Mouse (Mus musculus): ENCODE measurements at regions not wholly inside any gene's neighbourhood (a gene's known extent, or its start where the extent isn't known, plus 50 kb on each side); places are given as distances from the start of the nearest gene placed in this dataset.

- no peak for DNase-seq (ENCODE audit: low read depth, low spot score)
Measured at GRCm38 (mm10) chr16:97234321-97234720, 63.8 kb upstream of the Dscam start.

GRCm38 (mm10) chr16:97239626-97240025 is 69.1 kb upstream of the Dscam start:
- no peak for DNase-seq (ENCODE audit: low read depth, low spot score)

- no peak for DNase-seq (ENCODE audit: low read depth, low spot score)
Measured at GRCm38 (mm10) chr16:97240085-97240484, 69.5 kb upstream of the Dscam start.

- no peak for DNase-seq (ENCODE audit: low read depth, low spot score)
Measured at GRCm38 (mm10) chr16:97240859-97241360, 70.4 kb upstream of the Dscam start.

GRCm38 (mm10) chr16:97241639-97242038 is 71.1 kb upstream of the Dscam start:
- no peak for DNase-seq (ENCODE audit: low read depth, low spot score)

- no peak for DNase-seq (ENCODE audit: low read depth, low spot score)
Measured at GRCm38 (mm10) chr16:97250488-97250887, 79.9 kb upstream of the Dscam start.

GRCm38 (mm10) chr16:97252551-97252950 is 82.0 kb upstream of the Dscam start:
- no peak for DNase-seq (ENCODE audit: low read depth, low spot score)

- peak; percentile 24 for DNase-seq (ENCODE audit: low read depth, low spot score)
Measured at GRCm38 (mm10) chr16:97252997-97253635, 82.6 kb upstream of the Dscam start.

- no peak for DNase-seq (ENCODE audit: low read depth, low spot score)
Measured at GRCm38 (mm10) chr16:97258821-97259220, 88.3 kb upstream of the Dscam start.

- no peak for DNase-seq (ENCODE audit: low read depth, low spot score)
Measured at GRCm38 (mm10) chr16:97263451-97263850, 92.9 kb upstream of the Dscam start.

GRCm38 (mm10) chr16:97270417-97271133 is 86.0 kb upstream of the Bace2 start:
- DNase-seq (ENCODE audit: low read depth, low spot score) = no peak

GRCm38 (mm10) chr16:97271264-97271663 is 85.3 kb upstream of the Bace2 start:
- no peak for DNase-seq (ENCODE audit: low read depth, low spot score)

GRCm38 (mm10) chr16:97272035-97272631 is 84.4 kb upstream of the Bace2 start:
- DNase-seq (ENCODE audit: low read depth, low spot score) = no peak

- DNase-seq (ENCODE audit: low read depth, low spot score) = no peak
Measured at GRCm38 (mm10) chr16:97278913-97279312, 77.6 kb upstream of the Bace2 start.

- no peak for DNase-seq (ENCODE audit: low read depth, low spot score)
Measured at GRCm38 (mm10) chr16:97281615-97282110, 74.9 kb upstream of the Bace2 start.

GRCm38 (mm10) chr16:97282943-97283342 is 73.6 kb upstream of the Bace2 start:
- no peak for DNase-seq (ENCODE audit: low read depth, low spot score)

- no peak for DNase-seq (ENCODE audit: low read depth, low spot score)
Measured at GRCm38 (mm10) chr16:97285886-97286447, 70.6 kb upstream of the Bace2 start.

GRCm38 (mm10) chr16:97286717-97287116 is 69.8 kb upstream of the Bace2 start:
- no peak for DNase-seq (ENCODE audit: low read depth, low spot score)

- DNase-seq (ENCODE audit: low read depth, low spot score) = no peak
Measured at GRCm38 (mm10) chr16:97288634-97289033, 67.9 kb upstream of the Bace2 start.

GRCm38 (mm10) chr16:97292484-97293048 is 64.0 kb upstream of the Bace2 start:
- DNase-seq (ENCODE audit: low read depth, low spot score) = no peak

GRCm38 (mm10) chr16:97293273-97293672 is 63.3 kb upstream of the Bace2 start:
- peak; percentile 52 for DNase-seq (ENCODE audit: low read depth, low spot score)

- no peak for DNase-seq (ENCODE audit: low read depth, low spot score)
Measured at GRCm38 (mm10) chr16:97297140-97297539, 59.4 kb upstream of the Bace2 start.

Measured in WW6 (cell line).